Mouse (Mus musculus) midbrain, embryonic 14.5 days (tissue): ENCODE data around the gene Castor2. TPM values are rescaled to one million over a fixed set of nuclear protein-coding genes. Genes with fewer than 3 reads are reported as not detected.

Experiments used
- ATAC-seq: fragments of 200-750 bp; cut with Nextera tagmentation; 2 replicates; pipeline ENCODE4 v1.8.0; 2017; ENCODE audit warnings: moderate number of reproducible peaks, moderate library complexity; ENCODE audit not compliant: low FRiP score, low TSS enrichment
- DNase-seq: peaks from one replicate; pipeline ENCODE4 v3.0.0-alpha.2; 2015
- H3K27ac ChIP-seq: fragments of 300-500 bp; sonication (generic); replicated peaks from 2 replicates; pipeline ENCODE4 v1.5.1; 2014; ENCODE audit warnings: mild to moderate bottlenecking, low read depth, low read length, moderate library complexity
- H3K27me3 ChIP-seq: fragments of 300-500 bp; sonication (generic); 2 replicates; pipeline ENCODE4 v1.6.1; 2014; ENCODE audit warnings: low read length, control low read depth, mixed read lengths; ENCODE audit not compliant: control insufficient read depth, insufficient read depth
- H3K36me3 ChIP-seq: fragments of 300-500 bp; sonication (generic); 2 replicates; pipeline ENCODE4 v1.6.1; 2014; ENCODE audit warnings: low read length, control low read depth; ENCODE audit not compliant: control insufficient read depth, insufficient read depth
- H3K4me1 ChIP-seq: fragments of 300-500 bp; sonication (generic); 2 replicates; pipeline ENCODE4 v1.6.1; 2014; ENCODE audit warnings: mild to moderate bottlenecking, antibody characterized with exemption, low read length, control low read depth; ENCODE audit not compliant: control insufficient read depth, insufficient read depth
- H3K4me2 ChIP-seq: fragments of 300-500 bp; sonication (generic); 2 replicates; pipeline ENCODE4 v1.6.1; 2014; ENCODE audit warnings: mild to moderate bottlenecking, low read length, moderate library complexity
- H3K4me3 ChIP-seq: fragments of 300-500 bp; sonication (generic); replicated peaks from 2 replicates; pipeline ENCODE4 v1.5.1; 2014; ENCODE audit warnings: low read depth, low read length
- H3K9ac ChIP-seq: fragments of 300-500 bp; sonication (generic); replicated peaks from 2 replicates; pipeline ENCODE4 v1.6.1; 2014; ENCODE audit warnings: mild to moderate bottlenecking, low read length, moderate library complexity
- H3K9me3 ChIP-seq: fragments of 300-500 bp; sonication (generic); 2 replicates; pipeline ENCODE4 v1.6.1; 2016; ENCODE audit warnings: low read length, control low read depth, mixed read lengths; ENCODE audit not compliant: control insufficient read depth
- WGBS: fragments of 180-500 bp; shearing (Covaris S2); extraction: QIAGEN DNeasy Blood & Tissue Kit; methylation state at CpG from one replicate; pipeline ENCODE4 v1.1.7; 2014; 5-methylcytosine and 5-hydroxymethylcytosine counted together
- polyA plus RNA-seq: library from polyadenylated mRNA; unstranded; fragments of >200 nt; fragmentation: Nextera tagmentation; extraction: Ambion mirVana; gene quantifications from 2 replicates; pipeline ENCODE4 v1.2.1, GENCODE M21; 2014

The Castor2 gene
- polyA plus RNA-seq, 1 experiment from 2014 or later = 31.7 TPM

DNA sequence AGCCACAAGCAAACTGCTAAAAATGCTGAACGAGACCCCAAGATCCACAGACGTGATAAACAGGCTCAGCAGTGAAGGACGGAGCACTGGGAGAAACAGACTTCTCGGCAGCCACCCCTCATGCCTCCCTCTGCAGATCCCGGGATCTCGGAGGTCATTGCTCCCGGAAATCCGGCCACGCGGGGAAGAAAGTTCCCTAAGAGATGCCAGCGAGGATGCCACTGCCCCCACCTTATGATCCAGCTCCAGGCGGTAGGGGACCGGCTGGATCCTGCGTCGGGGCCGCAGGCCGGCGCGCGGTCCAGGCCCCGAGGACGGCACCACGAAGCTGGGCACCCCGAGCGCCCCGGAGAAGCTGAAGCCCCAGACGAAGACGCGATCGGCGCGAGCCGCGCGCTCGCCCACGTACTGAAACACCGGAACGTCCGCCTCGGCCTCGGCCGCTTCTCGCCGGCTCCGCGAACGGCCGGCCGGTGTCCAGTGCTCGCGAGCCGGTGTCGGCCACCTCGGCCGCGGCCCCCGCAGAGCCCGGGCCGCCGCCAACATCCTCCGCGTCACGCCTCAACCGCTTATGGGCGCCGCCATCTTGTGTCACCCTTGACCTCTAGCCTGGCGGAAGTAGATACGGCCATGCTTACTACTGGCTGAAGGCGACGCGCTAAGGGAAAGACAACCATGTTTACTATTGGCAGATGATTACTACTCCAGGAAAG lies 76.8 kb downstream of the Castor2 start, which contains the start of gene Rcc1l:
TSS of gene Rcc1l (minus strand) at position 606 of the 713 bp plus-strand sequence.
- ATAC-seq = peak; percentile 88
- DNase-seq = peak; percentile 94
- no peaks in the 10 kb centered on the region for H3K27me3 ChIP-seq
- H3K27ac ChIP-seq = peak within 1 kb of the TSS; percentile 71
- H3K4me2 ChIP-seq = peak within 1 kb of the TSS; percentile 66
- peak within 1 kb of the TSS; percentile 80 for H3K4me3 ChIP-seq
- 0 out of 2 replicates have a peak, but pooled peaks cover 2% of the 10 kb centered on the region for H3K36me3 ChIP-seq
- H3K4me1 ChIP-seq = peaks cover 8% of the 10 kb centered on the region; the same call in 1 of the 2 replicates
- H3K9ac ChIP-seq = peak within 1 kb of the TSS; percentile 57
- H3K9me3 ChIP-seq = no peaks in the 10 kb centered on the region
- under 1% methylated on average over 72 of the region's 72 CpGs for WGBS

DNA sequence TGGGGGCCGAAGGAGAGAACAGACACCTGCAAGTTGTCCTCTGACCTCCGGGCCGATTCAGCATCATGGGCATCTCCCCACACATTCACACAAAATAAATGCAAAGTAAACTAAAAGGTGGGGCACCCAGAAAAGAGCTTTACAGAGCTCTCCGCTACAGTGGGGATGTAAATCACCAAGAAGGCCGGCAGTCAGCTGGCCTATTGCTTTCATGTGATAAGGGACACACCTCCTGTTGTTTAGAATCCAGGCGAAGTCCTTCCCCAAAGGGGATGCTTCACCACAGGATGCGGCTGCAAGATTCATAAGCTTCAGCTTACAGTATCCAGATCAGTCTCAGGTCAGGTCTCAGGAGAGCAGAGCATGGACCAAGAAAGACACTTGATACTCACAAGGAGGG lies 79.0 kb downstream of the Castor2 start:
- H3K4me1 ChIP-seq = peaks cover 20% of the 10 kb centered on the region
- H3K27ac ChIP-seq = no peak overlapping the region
- ATAC-seq = no peak
- H3K4me3 ChIP-seq = no peak overlapping the region
- no peak for DNase-seq
- H3K4me2 ChIP-seq = no peak overlapping the region
- H3K9me3 ChIP-seq = no peaks in the 10 kb centered on the region
- no peaks in the 10 kb centered on the region for H3K36me3 ChIP-seq
- no peaks in the 10 kb centered on the region for H3K27me3 ChIP-seq
- H3K9ac ChIP-seq = no peak overlapping the region; the same call in 1 of the 2 replicates
- WGBS = 81% methylated on average over 7 of the region's 7 CpGs

DNA sequence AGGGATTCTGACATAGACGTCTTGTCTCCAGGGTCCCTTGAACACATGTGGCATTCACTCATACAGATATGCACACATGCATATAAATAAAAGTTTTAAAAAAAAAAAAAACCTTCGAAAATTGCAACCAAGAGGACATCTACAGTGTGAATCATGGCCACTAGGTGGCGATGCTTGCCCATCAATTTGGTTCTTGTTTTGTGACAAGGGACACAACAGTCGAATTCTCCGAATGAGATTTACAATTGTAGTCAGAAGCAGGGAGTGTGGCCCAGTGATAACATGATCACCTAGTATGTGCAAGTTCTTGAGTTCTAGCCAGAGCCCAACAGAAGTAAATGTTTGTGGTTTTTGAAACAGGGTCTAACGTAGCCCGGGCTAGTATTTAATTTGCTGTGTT lies 80.4 kb downstream of the Castor2 start:
- no peaks in the 10 kb centered on the region for H3K9me3 ChIP-seq
- H3K9ac ChIP-seq = no peak overlapping the region
- no peaks in the 10 kb centered on the region for H3K36me3 ChIP-seq
- H3K4me2 ChIP-seq = no peak overlapping the region
- WGBS = 28% methylated on average over 7 of the region's 7 CpGs
- no peak overlapping the region for H3K27ac ChIP-seq
- ATAC-seq = no peak
- peak; percentile 94 for DNase-seq
- no peak overlapping the region for H3K4me3 ChIP-seq
- peaks cover 21% of the 10 kb centered on the region for H3K4me1 ChIP-seq
- H3K27me3 ChIP-seq = no peaks in the 10 kb centered on the region

DNA sequence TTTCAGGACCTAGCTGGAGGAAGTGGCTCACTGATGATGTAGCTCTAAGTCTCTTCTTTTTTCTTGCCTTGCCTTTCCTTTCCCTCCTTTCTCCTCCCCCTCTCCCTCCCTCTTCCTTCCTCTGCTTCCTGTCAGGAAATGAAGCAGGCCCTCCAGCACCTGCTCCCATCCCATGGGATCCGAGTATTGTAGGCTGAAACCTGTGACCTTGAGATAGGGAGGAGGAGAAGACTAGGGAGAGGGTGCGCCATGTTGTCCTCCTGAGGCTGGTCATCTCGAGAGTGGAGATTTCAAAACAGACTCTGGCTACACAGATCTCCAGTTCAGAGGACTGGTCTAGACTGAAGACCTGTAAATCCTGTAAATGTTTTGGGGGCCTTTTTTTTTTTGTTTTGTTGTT lies 82.7 kb downstream of the Castor2 start:
- WGBS = 61% methylated on average over 3 of the region's 3 CpGs

DNA sequence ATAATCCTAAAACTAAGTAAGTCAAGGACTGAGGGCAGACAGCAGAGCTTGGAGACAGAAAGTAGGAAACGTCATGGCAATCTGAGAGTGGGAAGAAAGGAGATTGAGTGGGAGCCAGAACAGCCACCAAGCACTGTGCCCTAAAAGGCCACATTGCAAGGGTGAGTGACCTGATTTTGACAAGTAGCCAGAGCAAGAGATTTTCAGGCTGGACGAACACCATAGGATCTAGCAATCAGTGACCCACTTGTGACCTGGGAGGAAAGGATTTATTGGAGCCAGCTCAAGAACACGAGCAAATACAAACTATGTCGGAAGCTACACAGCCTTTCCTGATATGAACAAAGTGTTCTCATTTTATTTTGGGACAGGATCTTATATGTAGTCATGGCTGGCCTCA lies 83.2 kb downstream of the Castor2 start:
- Histone ChIP-seq H3K36me3 (no peaks in the 10 kb centered on the region), H3K27me3 (no peaks in the 10 kb centered on the region), H3K4me3 (no peak overlapping the region), H3K27ac (no peak overlapping the region), H3K9me3 (no peaks in the 10 kb centered on the region), H3K4me1 (peaks cover 13% of the 10 kb centered on the region), H3K4me2 (peak overlapping the region; percentile 88), H3K9ac (no peak overlapping the region; the same call in 1 of the 2 replicates)
- WGBS = 67% methylated on average over 4 of the region's 4 CpGs
- ATAC-seq (no peak), DNase-seq (no peak)

More for the DNA sequence above, 82.7 kb downstream of the Castor2 start:
- H3K27me3 ChIP-seq = no peaks in the 10 kb centered on the region
- no peak overlapping the region for H3K9ac ChIP-seq
- DNase-seq (no peak), ATAC-seq (no peak)
- H3K36me3 ChIP-seq = no peaks in the 10 kb centered on the region
- no peak overlapping the region for H3K4me3 ChIP-seq
- H3K4me1 ChIP-seq = peaks cover 13% of the 10 kb centered on the region
- H3K27ac ChIP-seq = no peak overlapping the region
- no peaks in the 10 kb centered on the region for H3K9me3 ChIP-seq
- H3K4me2 ChIP-seq = no peak overlapping the region

DNA sequence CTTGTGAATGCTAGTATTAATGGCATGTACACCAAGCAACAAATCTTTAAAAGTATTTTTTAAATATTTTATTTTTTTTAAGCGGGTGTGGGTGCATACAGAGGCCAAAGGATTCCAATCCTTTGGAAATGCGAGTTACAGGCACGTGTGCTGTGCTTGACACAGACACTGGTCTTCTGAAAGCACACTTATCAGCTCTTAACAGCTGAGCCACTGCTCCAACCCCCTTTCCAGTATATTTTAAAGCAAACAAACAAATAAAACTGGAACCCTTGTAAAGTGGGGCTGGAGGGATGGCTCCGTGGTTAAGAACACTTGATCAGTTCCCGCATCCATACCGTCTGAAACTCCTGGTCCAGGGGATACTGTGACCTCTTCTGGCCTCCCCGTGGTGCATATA lies 83.7 kb downstream of the Castor2 start:
- peak overlapping the region; percentile 70 for H3K4me3 ChIP-seq
- DNase-seq (no peak), ATAC-seq (no peak)
- peaks cover 13% of the 10 kb centered on the region for H3K4me1 ChIP-seq
- WGBS = 55% methylated on average over 7 of the region's 7 CpGs
- peak overlapping the region; percentile 84 for H3K9ac ChIP-seq
- no peaks in the 10 kb centered on the region for H3K36me3 ChIP-seq
- no peaks in the 10 kb centered on the region for H3K27me3 ChIP-seq
- H3K4me2 ChIP-seq = peak overlapping the region; percentile 88
- H3K27ac ChIP-seq = peak overlapping the region; percentile 97
- no peaks in the 10 kb centered on the region for H3K9me3 ChIP-seq

DNA sequence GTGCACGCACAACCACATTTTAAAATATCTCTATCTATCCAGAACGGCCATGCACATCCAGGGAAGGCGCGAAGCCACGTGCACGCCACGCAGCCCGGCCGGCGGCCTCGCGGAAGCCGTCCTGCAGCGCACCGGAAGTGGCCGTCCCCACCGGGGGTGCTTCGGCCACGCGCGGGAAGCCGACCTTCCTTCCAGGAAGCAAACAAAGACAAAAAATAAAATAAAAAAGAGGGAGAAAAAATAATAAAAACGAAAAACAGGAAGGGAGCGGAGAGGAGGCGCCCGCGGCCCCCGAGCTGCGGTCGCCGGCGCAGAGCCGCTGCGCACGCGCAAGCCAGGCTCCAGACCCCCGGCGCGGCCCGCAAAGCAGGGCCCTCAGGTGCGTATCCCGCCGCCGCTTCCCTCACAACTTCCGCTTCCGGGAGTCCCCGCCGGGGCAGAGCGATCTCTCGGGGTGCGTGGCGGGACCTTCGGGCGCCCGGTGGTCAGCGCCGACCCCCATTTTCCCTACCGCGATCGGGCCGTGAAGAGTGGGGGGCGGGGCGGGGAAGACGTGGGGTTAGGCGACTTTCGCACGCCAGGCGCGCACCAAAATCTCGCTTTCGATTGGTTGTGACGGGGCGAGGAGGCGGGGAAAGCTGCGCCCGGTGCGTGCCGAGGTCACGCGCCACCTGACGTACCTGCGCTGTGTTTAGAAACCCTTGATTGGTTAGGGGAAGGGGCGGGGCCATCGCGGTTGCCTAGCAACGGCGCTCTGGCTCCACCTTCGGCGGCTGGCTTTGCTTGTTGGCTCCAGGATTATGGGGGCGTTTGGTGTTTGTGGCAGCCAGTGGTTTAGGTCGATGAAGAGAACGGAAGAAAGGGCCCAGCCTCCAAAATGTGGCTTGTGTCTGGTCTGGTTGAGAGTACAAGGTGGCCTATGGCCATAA lies 84.6 kb downstream of the Castor2 start, which contains the start of gene Gtf2ird2:
TSS of gene Gtf2ird2 (plus strand) at position 140 of the 929 bp plus-strand sequence.
- DNase-seq = peak; percentile 100
- peak; percentile 95 for ATAC-seq
- H3K4me3 ChIP-seq = peak within 1 kb of the TSS; percentile 70
- H3K27me3 ChIP-seq = no peaks in the 10 kb centered on the region
- H3K4me1 ChIP-seq = peaks cover 13% of the 10 kb centered on the region
- H3K27ac ChIP-seq = peak within 1 kb of the TSS; percentile 97
- no peaks in the 10 kb centered on the region for H3K36me3 ChIP-seq
- peak within 1 kb of the TSS; percentile 88 for H3K4me2 ChIP-seq
- WGBS = under 1% methylated on average over 92 of the region's 92 CpGs
- no peaks in the 10 kb centered on the region for H3K9me3 ChIP-seq
- H3K9ac ChIP-seq = peak within 1 kb of the TSS; percentile 84

DNA sequence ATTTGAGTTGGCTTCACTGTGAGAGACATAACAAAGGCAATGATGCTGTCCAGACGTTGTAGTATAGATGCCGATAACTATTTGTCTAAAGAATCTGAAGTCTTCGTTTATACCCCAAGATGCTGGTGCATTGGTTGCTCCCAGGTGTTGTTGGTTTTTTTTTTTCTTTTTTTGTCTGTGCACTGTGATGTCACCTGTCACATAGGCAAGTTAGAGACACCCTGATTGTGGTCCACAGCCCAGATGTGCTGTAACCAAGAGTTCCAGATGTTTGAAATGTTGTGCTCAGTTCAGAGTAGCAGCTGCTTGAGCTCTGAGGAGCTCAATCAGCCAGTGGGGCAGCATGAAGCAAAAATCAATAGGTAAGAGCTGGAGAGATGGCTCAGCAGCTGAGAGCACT lies 86.5 kb downstream of the Castor2 start:
- Histone ChIP-seq H3K4me3 (no peak overlapping the region), H3K4me1 (peaks cover 13% of the 10 kb centered on the region), H3K36me3 (peaks cover 4% of the 10 kb centered on the region; the same call in 1 of the 2 replicates), H3K27ac (no peak overlapping the region), H3K4me2 (no peak overlapping the region), H3K27me3 (no peaks in the 10 kb centered on the region), H3K9me3 (no peaks in the 10 kb centered on the region), H3K9ac (no peak overlapping the region)
- no peak for ATAC-seq
- DNase-seq = no peak
- WGBS = 93% methylated on average over 3 of the region's 3 CpGs
